Mouse (Mus musculus): ENCODE measurements around the gene Polr3b. TPM values are rescaled to one million over a fixed set of nuclear protein-coding genes. Genes with fewer than 3 reads are reported as not detected.
A peak's percentile ranks its signal among the peaks of the same experiment; 100 is the strongest.

The Polr3b gene
- polyA plus RNA-seq, 1 experiment from 2014 or later: 15.8 TPM

DNA sequence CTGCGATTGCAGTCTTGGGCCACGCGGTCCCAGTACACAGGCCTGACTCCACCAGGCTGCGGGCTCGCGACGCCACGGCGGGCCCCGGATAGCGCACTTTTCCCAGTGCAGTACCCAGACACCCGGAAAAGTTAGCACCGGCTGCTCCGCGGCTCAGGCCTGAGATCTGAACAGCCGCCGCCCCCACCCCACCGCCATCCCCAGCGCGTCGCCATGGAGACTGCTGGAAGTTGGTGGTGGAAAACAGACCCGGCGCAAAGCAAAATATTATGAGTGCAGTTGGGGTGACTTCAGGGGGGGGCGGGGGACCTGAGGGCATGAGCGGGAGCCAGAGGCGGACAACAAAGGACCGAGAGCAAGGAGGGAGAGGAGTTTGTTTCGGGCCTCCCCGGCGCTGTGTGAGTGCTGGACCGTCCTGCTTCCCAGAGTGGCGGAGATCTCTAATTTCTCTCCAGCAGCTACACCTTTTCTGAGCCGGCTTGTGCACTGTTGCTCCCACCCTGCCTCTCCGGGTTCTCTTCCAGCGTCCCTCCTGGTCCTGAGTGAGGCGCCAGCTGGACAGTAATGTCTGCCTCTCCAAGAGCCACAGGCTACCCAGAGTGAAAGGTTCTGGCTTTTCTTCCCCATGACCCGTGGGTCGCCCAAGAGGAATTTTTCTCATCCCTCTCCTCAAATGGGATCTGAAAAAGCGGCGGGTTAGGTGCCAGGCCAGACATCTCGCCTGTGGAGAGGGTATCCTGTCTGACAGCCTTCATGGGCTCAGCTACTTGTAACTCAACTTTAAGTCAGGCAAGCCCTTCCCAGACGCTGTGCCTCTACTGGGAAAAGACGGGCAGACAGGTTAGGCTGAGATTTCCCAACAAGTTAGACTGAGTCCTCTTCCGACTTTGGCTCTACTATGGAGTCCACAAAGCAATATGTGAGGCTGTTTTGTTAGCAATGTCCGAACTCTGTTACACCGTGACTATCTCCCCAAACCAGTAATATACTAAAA lies 138.3 kb downstream of the Polr3b start:
- peak overlapping the region; percentile 18 for H3K4me3 ChIP-seq (ENCODE audit: low read depth, low read length)
- peaks cover 89% of the 10 kb centered on the region for H3K27me3 ChIP-seq (replicated peaks; ENCODE audit: control insufficient read depth, insufficient read depth, low read length)
- ATAC-seq (replicated peaks; ENCODE audit: low FRiP score) (no peak), DNase-seq (ENCODE audit: low spot score) (no peak)
- peaks cover 2% of the 10 kb centered on the region; the same call in 1 of the 2 replicates for H3K4me1 ChIP-seq (replicated peaks; ENCODE audit: control insufficient read depth, insufficient read depth, low read length)
- H3K4me2 ChIP-seq: peak overlapping the region; percentile 53
- no peaks in the 10 kb centered on the region for H3K9me3 ChIP-seq (ENCODE audit: control insufficient read depth, low read length)
- no peaks in the 10 kb centered on the region for H3K36me3 ChIP-seq (ENCODE audit: control insufficient read depth, insufficient read depth, low read length)
- H3K9ac ChIP-seq (ENCODE audit: low read depth, low read length): no peak overlapping the region
- H3K27ac ChIP-seq (ENCODE audit: low read depth, low read length): no peak overlapping the region
- WGBS: 8% methylated on average over 45 of the region's 46 CpGs

DNA sequence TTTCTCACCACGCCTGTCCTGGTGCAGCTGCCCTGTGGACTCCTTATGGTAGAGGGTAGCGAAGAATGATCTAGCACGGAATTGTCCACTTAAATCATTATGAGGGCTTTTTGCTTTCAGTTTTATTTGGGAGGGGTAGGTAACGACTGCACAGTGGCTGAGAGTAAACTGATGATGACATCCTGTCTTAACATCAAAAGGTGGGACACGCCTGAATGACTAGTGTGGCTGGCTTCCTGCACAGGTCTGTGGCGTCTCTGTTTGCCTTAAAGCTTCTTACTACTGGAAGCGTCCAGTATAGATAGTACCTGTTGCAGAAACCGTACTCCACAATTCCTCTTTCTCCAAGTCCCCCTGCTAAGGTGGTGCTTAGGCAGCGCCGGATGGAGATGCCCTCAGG lies 146.7 kb downstream of the Polr3b start:
- Histone ChIP-seq H3K27me3 (replicated peaks; ENCODE audit: control insufficient read depth, insufficient read depth, low read length) (peaks cover 10% of the 10 kb centered on the region), H3K27ac (ENCODE audit: low read depth, low read length) (no peak overlapping the region), H3K4me1 (replicated peaks; ENCODE audit: control insufficient read depth, insufficient read depth, low read length) (no peaks in the 10 kb centered on the region), H3K4me2 (no peak overlapping the region), H3K36me3 (ENCODE audit: control insufficient read depth, insufficient read depth, low read length) (no peaks in the 10 kb centered on the region), H3K9ac (ENCODE audit: low read depth, low read length) (no peak overlapping the region), H3K4me3 (ENCODE audit: low read depth, low read length) (no peak overlapping the region), H3K9me3 (ENCODE audit: control insufficient read depth, low read length) (no peaks in the 10 kb centered on the region)
- no peak for DNase-seq (ENCODE audit: low spot score)
- ATAC-seq (replicated peaks; ENCODE audit: low FRiP score): no peak
- WGBS: 68% methylated on average over 10 of the region's 10 CpGs

DNA sequence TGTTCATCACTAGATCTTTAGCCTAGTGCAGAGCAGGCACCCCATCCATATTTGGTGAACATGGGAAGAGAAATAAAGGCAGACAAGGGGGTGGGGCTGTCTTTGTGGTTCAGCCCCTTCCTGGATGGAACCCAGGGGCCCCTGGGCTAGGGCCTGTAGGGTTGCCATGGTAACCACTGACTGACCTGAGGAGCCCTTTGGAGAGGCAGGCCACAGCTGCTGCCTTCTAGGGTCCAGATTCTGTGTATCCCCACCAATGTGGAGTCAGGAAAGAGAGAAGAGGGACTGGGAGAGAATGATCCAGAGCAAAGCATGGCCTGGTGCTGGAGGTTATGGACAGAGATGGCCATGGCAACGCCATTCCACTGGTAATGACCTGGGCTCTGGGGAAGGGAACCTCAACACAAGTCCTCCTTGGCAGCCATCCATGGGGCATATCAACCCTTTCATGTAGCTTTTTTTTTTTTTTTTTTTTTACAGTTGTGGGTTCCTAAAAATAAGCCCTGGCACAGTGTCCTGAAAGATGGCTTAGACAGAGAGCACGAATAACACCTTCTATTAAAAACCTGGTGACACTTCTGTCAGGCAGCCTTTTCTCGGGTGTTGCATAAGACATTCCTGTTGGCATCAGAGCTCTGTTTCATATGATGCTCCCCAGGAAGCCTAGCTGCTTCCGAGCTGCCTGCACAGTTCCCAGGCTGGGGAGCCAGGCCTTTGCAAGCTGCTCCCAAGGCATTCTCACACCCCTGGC lies 150.5 kb downstream of the Polr3b start:
- Histone ChIP-seq H3K36me3 (ENCODE audit: control insufficient read depth, insufficient read depth, low read length) (no peaks in the 10 kb centered on the region), H3K4me2 (no peak overlapping the region), H3K9ac (ENCODE audit: low read depth, low read length) (no peak overlapping the region), H3K9me3 (ENCODE audit: control insufficient read depth, low read length) (no peaks in the 10 kb centered on the region), H3K27me3 (replicated peaks; ENCODE audit: control insufficient read depth, insufficient read depth, low read length) (no peaks in the 10 kb centered on the region; the same call in 1 of the 2 replicates), H3K4me3 (ENCODE audit: low read depth, low read length) (no peak overlapping the region), H3K27ac (ENCODE audit: low read depth, low read length) (no peak overlapping the region), H3K4me1 (replicated peaks; ENCODE audit: control insufficient read depth, insufficient read depth, low read length) (no peaks in the 10 kb centered on the region)
- WGBS: 74% methylated on average over 4 of the region's 4 CpGs
- ATAC-seq (replicated peaks; ENCODE audit: low FRiP score): no peak
- no peak for DNase-seq (ENCODE audit: low spot score)

DNA sequence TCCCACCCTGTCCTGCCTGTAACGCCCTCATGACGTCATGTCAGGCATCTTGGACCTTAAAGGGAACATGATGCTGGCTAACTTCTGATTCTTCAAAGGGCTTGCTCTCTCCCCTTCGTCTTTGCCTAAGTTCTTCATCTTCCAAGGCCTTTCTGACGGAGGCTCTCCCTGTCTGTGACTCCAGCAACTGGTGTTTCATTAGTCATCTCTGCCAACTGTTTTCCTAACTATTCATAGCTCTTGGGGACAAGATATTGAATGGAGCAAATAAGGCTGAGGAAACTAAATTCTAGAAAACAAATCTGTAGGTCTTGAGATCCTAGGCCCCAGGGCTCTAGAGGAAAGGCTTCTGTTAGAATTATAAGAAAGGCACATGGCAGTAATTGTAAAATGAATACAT lies 151.8 kb downstream of the Polr3b start:
- DNase-seq (ENCODE audit: low spot score) (no peak), ATAC-seq (replicated peaks; ENCODE audit: low FRiP score) (no peak)
- no peak overlapping the region for H3K9ac ChIP-seq (ENCODE audit: low read depth, low read length)
- H3K4me1 ChIP-seq (replicated peaks; ENCODE audit: control insufficient read depth, insufficient read depth, low read length): no peaks in the 10 kb centered on the region
- 77% methylated on average over 4 of the region's 4 CpGs for WGBS
- H3K4me3 ChIP-seq (ENCODE audit: low read depth, low read length): no peak overlapping the region
- H3K4me2 ChIP-seq: no peak overlapping the region
- H3K36me3 ChIP-seq (ENCODE audit: control insufficient read depth, insufficient read depth, low read length): no peaks in the 10 kb centered on the region
- no peaks in the 10 kb centered on the region for H3K27me3 ChIP-seq (replicated peaks; ENCODE audit: control insufficient read depth, insufficient read depth, low read length)
- no peak overlapping the region for H3K27ac ChIP-seq (ENCODE audit: low read depth, low read length)
- no peaks in the 10 kb centered on the region for H3K9me3 ChIP-seq (ENCODE audit: control insufficient read depth, low read length)

GRCm38 (mm10) chr10:84774573-84774972 lies 152.5 kb downstream of the Polr3b start:
- 48% methylated on average over 12 of the region's 12 CpGs for WGBS
- DNase-seq (ENCODE audit: low spot score) (no peak), ATAC-seq (replicated peaks; ENCODE audit: low FRiP score) (no peak)
- Histone ChIP-seq H3K27me3 (replicated peaks; ENCODE audit: control insufficient read depth, insufficient read depth, low read length) (no peaks in the 10 kb centered on the region), H3K4me2 (no peak overlapping the region), H3K4me1 (replicated peaks; ENCODE audit: control insufficient read depth, insufficient read depth, low read length) (no peaks in the 10 kb centered on the region), H3K9me3 (ENCODE audit: control insufficient read depth, low read length) (no peaks in the 10 kb centered on the region), H3K27ac (ENCODE audit: low read depth, low read length) (no peak overlapping the region), H3K36me3 (ENCODE audit: control insufficient read depth, insufficient read depth, low read length) (no peaks in the 10 kb centered on the region), H3K4me3 (ENCODE audit: low read depth, low read length) (no peak overlapping the region), H3K9ac (ENCODE audit: low read depth, low read length) (no peak overlapping the region)

Other genes with a start within 250 kb of the Polr3b start
- 0.47 and 0.70 TPM in 2 replicates for gene Nuak1, start 181.7 kb upstream of the Polr3b start, polyA plus RNA-seq (2014; fragmentation: Nextera tagmentation; extraction: Ambion mirVana)
- 39.4 and 41.5 TPM in 2 replicates for gene Ckap4, start 88.2 kb upstream of the Polr3b start, polyA plus RNA-seq (2014; fragmentation: Nextera tagmentation; extraction: Ambion mirVana)
- gene Tcp11l2, start 45.7 kb upstream of the Polr3b start, polyA plus RNA-seq (2014; fragmentation: Nextera tagmentation; extraction: Ambion mirVana): 4.7 and 5.7 TPM in 2 replicates
- gene Rfx4, start 133.8 kb downstream of the Polr3b start, polyA plus RNA-seq (2014; fragmentation: Nextera tagmentation; extraction: Ambion mirVana): not detected in 2 replicates